Mouse (Mus musculus) midbrain, embryonic 11.5 days (tissue): ENCODE results near the gene Ina. TPM values are rescaled to one million over a fixed set of nuclear protein-coding genes. Genes with fewer than 3 reads are reported as not detected.

Experiments
- ATAC-seq: fragments of 200-750 bp; cut with Nextera tagmentation; 2 replicates; pipeline ENCODE4 v1.8.0; 2017; ENCODE audit warnings: moderate TSS enrichment, moderate library complexity; ENCODE audit not compliant: low FRiP score
- DNase-seq: peaks from one replicate; pipeline ENCODE4 v3.0.0; 2015; ENCODE audit warnings: low spot score; ENCODE audit errors: missing footprints
- H3K27ac ChIP-seq: fragments of 300-500 bp; sonication (generic); 2 replicates; pipeline ENCODE4 v1.5.1; 2014; ENCODE audit warnings: low read depth, low read length
- H3K27me3 ChIP-seq: fragments of 300-500 bp; sonication (generic); 2 replicates; pipeline ENCODE4 v1.6.1; 2014; ENCODE audit warnings: mild to moderate bottlenecking, low read length, moderate library complexity, mixed read lengths; ENCODE audit not compliant: control insufficient read depth, insufficient read depth
- H3K36me3 ChIP-seq: fragments of 300-500 bp; sonication (generic); 2 replicates; pipeline ENCODE4 v1.6.1; 2014; ENCODE audit warnings: mild to moderate bottlenecking, low read length, moderate library complexity, mixed read lengths; ENCODE audit not compliant: control insufficient read depth, insufficient read depth
- H3K4me1 ChIP-seq: fragments of 300-500 bp; sonication (generic); 2 replicates; pipeline ENCODE4 v1.6.1; 2014; ENCODE audit warnings: low read length; ENCODE audit not compliant: control insufficient read depth, insufficient read depth
- H3K4me2 ChIP-seq: fragments of 300-500 bp; sonication (generic); 2 replicates; pipeline ENCODE4 v1.6.1; 2014; ENCODE audit warnings: mild to moderate bottlenecking, moderate library complexity
- H3K4me3 ChIP-seq: fragments of 300-500 bp; sonication (generic); 2 replicates; pipeline ENCODE4 v1.5.1; 2014; ENCODE audit warnings: low read depth, low read length
- H3K9ac ChIP-seq: fragments of 300-500 bp; sonication (generic); 2 replicates; pipeline ENCODE4 v1.6.1; 2014; ENCODE audit warnings: low read length
- H3K9me3 ChIP-seq: fragments of 300-500 bp; sonication (generic); 2 replicates; pipeline ENCODE4 v1.6.1; 2016; ENCODE audit warnings: low read length; ENCODE audit not compliant: control insufficient read depth
- WGBS: fragments of 180-500 bp; shearing (Covaris S2); extraction: QIAGEN DNeasy Blood & Tissue Kit; methylation state at CpG from one replicate; pipeline ENCODE4 v1.1.7; 2014; 5-methylcytosine and 5-hydroxymethylcytosine counted together
- polyA plus RNA-seq: library from polyadenylated mRNA; unstranded; fragments of >200 nt; fragmentation: Nextera tagmentation; extraction: Ambion mirVana; gene quantifications from 2 replicates; pipeline ENCODE4 v1.2.1, GENCODE M21; 2014

The Ina gene
- polyA plus RNA-seq, 1 experiment from 2014 or later, result 186 TPM

DNA sequence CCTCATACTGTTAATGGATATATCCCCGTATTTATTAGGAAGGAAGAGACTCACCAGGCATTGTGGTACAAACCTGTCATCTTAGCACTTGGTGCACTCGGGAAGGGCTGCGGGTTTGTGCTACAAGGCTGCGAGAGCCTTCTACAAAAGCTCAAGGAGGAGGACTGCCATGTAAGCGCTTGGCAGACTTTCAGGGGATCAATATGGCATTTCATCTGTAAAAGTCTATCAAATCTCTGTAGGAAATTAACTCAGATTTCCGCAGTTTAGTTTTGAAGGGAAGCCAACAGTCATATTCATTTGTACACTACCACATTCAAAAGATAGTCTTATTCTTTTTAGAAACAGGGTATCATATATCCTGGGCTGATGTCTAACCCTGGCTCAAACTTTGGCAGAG is 17.3 kb downstream of the Ina start:
- 94% methylated on average over 6 of the region's 6 CpGs for WGBS

DNA sequence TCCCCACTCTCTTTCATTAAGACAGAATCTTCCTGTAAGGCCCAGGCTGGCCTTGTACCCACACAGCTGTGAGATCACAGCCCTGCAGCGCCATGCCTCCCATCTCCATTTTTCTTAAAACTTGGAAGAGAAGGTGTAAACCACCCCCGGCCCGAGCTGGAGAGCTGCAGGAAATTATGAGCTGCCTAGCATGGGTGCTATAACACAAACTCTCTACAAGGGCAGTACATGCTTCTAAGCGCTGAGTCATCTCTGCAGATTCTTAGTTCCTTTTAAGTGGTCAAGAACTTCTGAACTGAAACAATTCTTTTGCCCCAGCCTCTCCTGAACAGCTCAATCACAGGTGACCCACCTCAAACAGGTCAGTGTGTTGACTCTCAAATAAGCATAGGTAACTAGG is 20.4 kb downstream of the Ina start:
- no peaks in the 10 kb centered on the region for H3K27me3 ChIP-seq
- H3K9me3 ChIP-seq, result no peaks in the 10 kb centered on the region
- no peak overlapping the region for H3K27ac ChIP-seq
- H3K4me2 ChIP-seq, result no peak overlapping the region
- H3K9ac ChIP-seq, result no peak overlapping the region
- DNase-seq, result peak; percentile 14
- WGBS, result 93% methylated on average over 4 of the region's 4 CpGs
- peaks cover 12% of the 10 kb centered on the region; the same call in 1 of the 2 replicates for H3K36me3 ChIP-seq
- H3K4me3 ChIP-seq, result no peak overlapping the region
- ATAC-seq, result no peak
- no peaks in the 10 kb centered on the region for H3K4me1 ChIP-seq

More for the DNA sequence above, 17.3 kb downstream of the Ina start:
- no peak overlapping the region for H3K4me2 ChIP-seq
- H3K27me3 ChIP-seq, result no peaks in the 10 kb centered on the region
- H3K4me3 ChIP-seq, result no peak overlapping the region
- no peaks in the 10 kb centered on the region for H3K4me1 ChIP-seq
- no peaks in the 10 kb centered on the region for H3K9me3 ChIP-seq
- no peak for ATAC-seq
- DNase-seq, result no peak
- peaks cover 6% of the 10 kb centered on the region; the same call in 1 of the 2 replicates for H3K36me3 ChIP-seq
- H3K9ac ChIP-seq, result no peak overlapping the region
- no peak overlapping the region for H3K27ac ChIP-seq

DNA sequence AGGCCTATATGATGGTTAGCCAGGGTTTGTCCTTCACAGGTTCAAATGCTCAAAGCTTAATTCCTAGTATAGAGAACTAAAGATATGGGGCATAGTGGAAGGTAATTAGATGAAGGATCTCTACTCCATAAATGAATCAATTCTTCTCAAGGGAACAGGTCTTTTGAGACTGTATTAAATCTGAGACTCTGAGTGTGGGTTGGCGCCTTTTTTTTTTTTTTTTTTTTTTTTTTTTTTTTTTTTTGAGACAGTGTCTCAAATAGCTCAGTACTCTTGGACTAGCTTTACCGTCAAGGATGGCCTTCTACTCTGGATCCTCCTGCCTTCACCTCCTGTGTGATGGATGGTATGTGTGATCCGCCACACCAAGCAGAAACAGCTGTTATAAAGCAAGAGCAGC is 22.1 kb downstream of the Ina start:
- no peak for DNase-seq
- Histone ChIP-seq H3K4me3 (no peak overlapping the region), H3K4me1 (no peaks in the 10 kb centered on the region), H3K27me3 (no peaks in the 10 kb centered on the region), H3K27ac (no peak overlapping the region), H3K4me2 (no peak overlapping the region), H3K36me3 (peaks cover 12% of the 10 kb centered on the region; the same call in 1 of the 2 replicates), H3K9me3 (no peaks in the 10 kb centered on the region), H3K9ac (no peak overlapping the region)
- ATAC-seq, result no peak
- WGBS, result 94% methylated on average over 3 of the region's 3 CpGs

DNA sequence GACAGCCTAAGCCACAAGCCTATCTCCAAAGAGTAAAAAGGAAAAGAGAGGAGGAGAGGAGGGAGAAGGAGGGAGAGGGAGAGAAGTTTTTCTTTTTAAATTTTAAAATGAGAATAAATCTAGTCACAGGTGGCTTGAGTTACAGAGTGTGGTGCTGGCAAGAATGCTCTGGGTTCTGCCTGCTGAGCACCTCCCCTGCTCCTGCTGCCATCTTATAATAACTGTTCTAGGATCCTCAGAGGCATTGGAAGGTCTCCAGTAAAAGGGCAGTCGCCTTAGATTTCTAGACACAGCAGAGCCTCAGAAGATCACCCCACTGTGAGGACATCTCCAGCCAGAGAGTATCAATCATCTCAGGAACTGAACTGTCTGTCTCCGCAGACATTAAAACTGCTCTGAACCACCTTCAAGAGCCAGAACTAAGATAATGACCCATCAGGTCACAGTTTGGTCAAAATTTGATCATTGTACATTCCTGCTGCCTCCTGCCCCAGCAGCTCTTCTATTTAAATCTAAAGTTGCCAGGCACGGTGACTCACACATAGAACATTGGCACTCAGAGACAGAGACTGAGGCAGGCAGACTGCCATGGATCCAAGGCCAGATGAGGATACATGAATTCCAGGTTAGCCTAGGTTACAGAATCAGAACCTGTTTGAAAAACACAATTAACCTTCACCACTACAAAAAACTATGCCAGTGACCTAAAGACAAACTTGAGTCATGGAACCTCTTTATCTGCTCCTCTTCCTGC is 26.4 kb downstream of the Ina start:
- H3K36me3 ChIP-seq, result peaks cover 7% of the 10 kb centered on the region; the same call in 1 of the 2 replicates

DNA sequence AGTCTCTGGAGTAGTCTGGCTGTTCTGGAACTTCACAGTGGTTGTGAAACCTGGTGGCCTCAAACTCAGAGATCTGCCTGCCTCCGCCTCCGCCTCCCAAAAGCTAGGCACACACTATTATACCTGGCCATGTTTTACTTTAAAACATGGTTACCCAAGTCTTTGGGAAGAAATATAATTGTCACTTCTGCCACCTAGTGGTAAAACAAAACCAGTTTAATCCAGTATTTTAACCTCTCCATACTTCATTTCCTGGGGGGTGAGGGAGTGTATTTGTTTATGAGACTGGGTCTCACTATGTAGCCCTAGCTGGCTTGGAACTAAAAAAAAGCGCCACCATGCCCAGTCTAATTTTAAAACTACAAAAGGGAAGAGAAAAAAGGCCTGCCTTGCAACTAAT is 29.1 kb downstream of the Ina start:
- ATAC-seq (no peak), DNase-seq (no peak)
- H3K9me3 ChIP-seq, result no peaks in the 10 kb centered on the region
- H3K27me3 ChIP-seq, result no peaks in the 10 kb centered on the region
- no peak overlapping the region for H3K4me2 ChIP-seq
- 92% methylated on average over 3 of the region's 3 CpGs for WGBS
- H3K27ac ChIP-seq, result no peak overlapping the region
- H3K9ac ChIP-seq, result no peak overlapping the region
- H3K4me1 ChIP-seq, result no peaks in the 10 kb centered on the region
- no peak overlapping the region for H3K4me3 ChIP-seq
- H3K36me3 ChIP-seq, result peaks cover 6% of the 10 kb centered on the region; the same call in 1 of the 2 replicates

More for the DNA sequence above, 26.4 kb downstream of the Ina start:
- Histone ChIP-seq H3K4me3 (no peak overlapping the region), H3K27me3 (no peaks in the 10 kb centered on the region), H3K4me2 (no peak overlapping the region), H3K9me3 (no peaks in the 10 kb centered on the region), H3K4me1 (no peaks in the 10 kb centered on the region), H3K9ac (no peak overlapping the region), H3K27ac (no peak overlapping the region)
- no peak for DNase-seq
- 86% methylated on average over 3 of the region's 3 CpGs for WGBS
- ATAC-seq, result no peak

DNA sequence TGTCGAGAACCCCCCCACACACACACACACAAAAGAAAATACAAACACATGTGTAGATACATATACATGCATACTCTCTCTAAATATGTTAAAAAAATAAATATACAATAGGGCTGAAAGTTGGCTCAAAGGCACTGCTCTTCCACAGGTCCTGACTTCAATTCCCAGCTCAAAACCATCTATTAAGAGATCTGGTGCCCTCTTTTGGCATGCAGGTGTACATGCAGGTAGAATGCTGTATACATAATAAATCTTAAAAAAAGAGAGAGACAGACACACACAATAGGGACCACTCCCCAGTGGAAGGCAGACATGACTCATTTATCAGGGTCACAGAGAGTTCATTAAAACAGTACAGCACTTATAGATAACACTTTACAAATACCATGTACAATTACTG is 31.8 kb downstream of the Ina start:
- no peaks in the 10 kb centered on the region for H3K9me3 ChIP-seq
- no peak overlapping the region for H3K9ac ChIP-seq
- peaks cover 15% of the 10 kb centered on the region for H3K4me1 ChIP-seq
- H3K4me3 ChIP-seq, result no peak overlapping the region
- ATAC-seq (no peak), DNase-seq (no peak)
- no peak overlapping the region for H3K4me2 ChIP-seq
- no peaks in the 10 kb centered on the region for H3K27me3 ChIP-seq
- WGBS, result 96% methylated on average over 1 of the region's 1 CpGs
- H3K36me3 ChIP-seq, result peaks cover 6% of the 10 kb centered on the region; the same call in 1 of the 2 replicates
- no peak overlapping the region for H3K27ac ChIP-seq

DNA sequence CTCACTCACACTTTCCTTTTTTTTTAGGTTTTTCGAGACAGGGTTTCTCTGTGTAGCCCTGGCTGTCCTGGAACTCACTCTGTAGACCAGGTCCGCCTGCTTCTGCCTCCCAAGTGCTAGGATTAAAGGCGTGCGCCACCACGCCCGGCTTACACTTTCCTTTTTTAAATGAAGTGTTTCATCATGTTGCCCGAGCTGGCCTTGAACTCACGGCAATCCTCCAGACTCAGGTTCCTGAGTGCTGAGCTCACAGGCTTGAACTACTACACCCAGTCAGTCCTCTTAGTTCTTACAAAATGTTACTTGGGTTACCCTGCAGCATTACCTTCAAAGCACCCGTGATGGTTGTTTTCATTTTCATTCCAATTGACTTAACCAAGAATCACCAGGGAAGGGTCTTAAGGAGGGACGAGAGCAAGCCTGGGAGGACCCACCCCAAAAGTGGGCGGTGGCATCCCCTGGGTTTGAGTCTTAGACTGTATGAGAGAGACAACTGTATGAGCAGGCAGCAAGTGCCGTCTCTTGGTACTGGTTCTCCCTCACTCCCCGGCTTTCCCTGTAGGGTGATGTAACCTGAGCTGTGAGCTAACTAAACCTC is 32.8 kb downstream of the Ina start:
- H3K9me3 ChIP-seq, result no peaks in the 10 kb centered on the region
- no peak overlapping the region for H3K9ac ChIP-seq
- peaks cover 15% of the 10 kb centered on the region for H3K4me1 ChIP-seq
- no peak overlapping the region for H3K4me2 ChIP-seq
- no peak for DNase-seq
- no peak for ATAC-seq
- WGBS, result 86% methylated on average over 13 of the region's 13 CpGs
- H3K27me3 ChIP-seq, result no peaks in the 10 kb centered on the region
- H3K27ac ChIP-seq, result no peak overlapping the region
- H3K36me3 ChIP-seq, result peaks cover 6% of the 10 kb centered on the region; the same call in 1 of the 2 replicates
- no peak overlapping the region for H3K4me3 ChIP-seq

DNA sequence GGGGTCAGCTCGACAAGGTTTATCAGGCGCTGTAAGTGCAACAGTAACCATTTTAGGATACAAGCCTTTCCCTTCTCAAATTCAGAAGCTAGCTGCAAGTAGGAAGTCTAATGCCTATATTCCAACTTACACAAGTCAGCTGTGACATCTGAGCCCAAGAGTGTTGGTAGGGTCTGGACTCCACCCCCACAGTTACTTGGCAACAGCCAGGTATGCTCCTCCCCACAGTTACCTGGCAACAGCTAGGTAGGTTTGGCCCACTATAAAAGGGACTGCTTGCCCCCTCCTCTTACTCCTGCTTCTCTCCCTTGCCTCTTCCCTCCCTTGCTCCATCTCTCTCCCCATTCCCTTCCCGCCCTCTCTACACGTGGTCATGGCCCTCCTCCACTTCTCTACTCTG is 34.6 kb downstream of the Ina start:
- Histone ChIP-seq H3K9ac (peak overlapping the region; percentile 16; the same call in 1 of the 2 replicates), H3K27ac (no peak overlapping the region), H3K36me3 (peaks cover 4% of the 10 kb centered on the region; the same call in 1 of the 2 replicates), H3K9me3 (no peaks in the 10 kb centered on the region), H3K4me3 (no peak overlapping the region), H3K27me3 (no peaks in the 10 kb centered on the region), H3K4me1 (peaks cover 15% of the 10 kb centered on the region), H3K4me2 (peak overlapping the region; percentile 85)
- ATAC-seq (no peak), DNase-seq (no peak)
- 61% methylated on average over 4 of the region's 4 CpGs for WGBS

DNA sequence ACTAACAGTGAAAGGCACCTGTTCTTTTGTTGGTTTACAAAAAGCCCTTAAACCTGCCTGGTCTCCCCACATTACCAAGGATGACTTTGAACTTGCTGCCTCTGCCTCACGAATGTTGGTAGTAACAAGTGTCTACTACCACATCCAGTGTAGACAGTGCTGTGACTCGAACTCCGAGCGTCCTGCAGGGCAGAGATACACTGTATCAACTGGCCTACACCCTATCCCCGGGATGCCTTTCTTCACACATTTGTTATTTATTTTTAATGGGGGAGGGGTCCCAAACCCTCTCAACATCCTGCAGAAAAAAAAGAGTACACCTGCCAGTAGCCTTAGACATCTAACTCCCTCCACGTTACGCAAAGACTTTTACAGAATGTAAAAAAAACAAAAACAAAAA is 35.3 kb downstream of the Ina start:
- H3K27ac ChIP-seq, result no peak overlapping the region
- peak overlapping the region; percentile 82 for H3K4me3 ChIP-seq
- no peaks in the 10 kb centered on the region for H3K9me3 ChIP-seq
- peaks cover 4% of the 10 kb centered on the region; the same call in 1 of the 2 replicates for H3K36me3 ChIP-seq
- DNase-seq (no peak), ATAC-seq (peak; percentile 43; the same call in 1 of the 2 replicates)
- peak overlapping the region; percentile 94 for H3K9ac ChIP-seq
- H3K27me3 ChIP-seq, result no peaks in the 10 kb centered on the region
- 9% methylated on average over 7 of the region's 7 CpGs for WGBS
- peaks cover 15% of the 10 kb centered on the region for H3K4me1 ChIP-seq
- peak overlapping the region; percentile 85 for H3K4me2 ChIP-seq
